Comparison of ENCODE assay signal across 25 mouse cellular contexts in the genomic region with DNA sequence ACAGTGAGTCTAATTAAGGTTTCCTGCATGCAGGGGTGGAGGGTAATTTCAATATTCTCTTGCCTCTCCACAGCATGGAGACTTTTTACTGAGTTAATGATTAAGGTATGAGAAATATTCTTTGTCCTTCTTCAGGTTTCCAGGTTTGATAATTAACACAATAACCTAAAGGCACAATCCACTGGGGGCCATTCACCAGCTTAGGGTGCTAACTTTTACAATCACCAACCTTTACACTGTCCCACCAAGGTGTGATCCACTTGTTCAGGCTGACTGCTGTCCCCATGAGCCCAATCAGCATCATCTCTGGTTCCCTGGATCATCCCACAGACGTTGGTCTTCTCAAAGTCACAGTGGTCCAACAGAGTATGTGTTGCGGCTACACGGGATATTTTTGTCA. TPM values are rescaled to one million over a fixed set of nuclear protein-coding genes. Genes with fewer than 3 reads are reported as not detected.
"Had no signal": no experiment of that assay in that cellular context is flagged by ENCODE, and none has a peak within 500 bp of the region (broad histone marks: within the 10 kb centered on the region; RNA-seq: fewer than 3 reads in every experiment).

No protein-coding gene starts in this region.

- DNase-seq: left cerebral cortex, postnatal 4 days; liver, postnatal 0 days; lung, embryonic 14.5 days; midbrain, embryonic 14.5 days; thymus, adult 18-20 months; thymus, postnatal 36 days had no signal

- H3K9me3 ChIP-seq: limb, embryonic 12.5 days; limb, embryonic 15.5 days; megakaryocyte, embryonic 14.5 days had no signal

- H3K27me3 ChIP-seq: limb, embryonic 12.5 days; limb, embryonic 15.5 days; megakaryocyte, embryonic 14.5 days had no signal

- H3K27ac ChIP-seq: hindbrain, postnatal 0 days; limb, embryonic 12.5 days; limb, embryonic 15.5 days; liver, embryonic 14.5 days; macrophage had no signal

- H3K4me3 ChIP-seq: limb, embryonic 12.5 days; limb, embryonic 15.5 days; megakaryocyte, embryonic 14.5 days had no signal

- H3K36me3 ChIP-seq: limb, embryonic 12.5 days; limb, embryonic 15.5 days had no signal

- H3K9ac ChIP-seq: limb, embryonic 12.5 days; limb, embryonic 15.5 days; liver, embryonic 14.5 days; liver, postnatal 0 days; lung, embryonic 14.5 days had no signal

- H3K4me1 ChIP-seq: limb, embryonic 12.5 days; limb, embryonic 15.5 days; megakaryocyte, embryonic 14.5 days had no signal

- H3K4me2 ChIP-seq: limb, embryonic 12.5 days; limb, embryonic 15.5 days; liver, embryonic 11.5 days; lung, embryonic 14.5 days; midbrain, embryonic 11.5 days had no signal

- ATAC-seq: hindbrain, postnatal 0 days; inflammation-experienced regulatory T-cells, adult 6 months; liver, postnatal 0 days; lung, postnatal 0 days had no signal

RNA-seq across cellular contexts. Expression of a gene that starts 16.6 kb away (rescaled TPM):
- total RNA-seq: hindbrain, postnatal 0 days; layer of hippocampus, adult 18-20 months; layer of hippocampus, postnatal 14 days; left cerebral cortex, adult 8-10 months; left cerebral cortex, postnatal 14 days; left cerebral cortex, postnatal 4 days; midbrain, postnatal 0 days had no signal
- polyA plus RNA-seq: inflammation-experienced regulatory T-cells, adult 6 months; limb, embryonic 12.5 days; liver, embryonic 11.5 days; lung, embryonic 14.5 days; lung, postnatal 0 days; macrophage; midbrain, embryonic 11.5 days; midbrain, postnatal 0 days; neural tube, embryonic 11.5 days; urinary bladder, adult 2 months had no signal

RNA-seq across cellular contexts. Expression of a gene that starts 57.5 kb away (rescaled TPM):
- total RNA-seq: left cerebral cortex, postnatal 14 days; midbrain, postnatal 0 days had no signal
- polyA plus RNA-seq: inflammation-experienced regulatory T-cells, adult 6 months; limb, embryonic 12.5 days; liver, embryonic 11.5 days; small intestine, adult 2 months; stomach, embryonic 16.5 days had no signal
